Mouse (Mus musculus): ENCODE measurements around the gene Lrch1.

DNA sequence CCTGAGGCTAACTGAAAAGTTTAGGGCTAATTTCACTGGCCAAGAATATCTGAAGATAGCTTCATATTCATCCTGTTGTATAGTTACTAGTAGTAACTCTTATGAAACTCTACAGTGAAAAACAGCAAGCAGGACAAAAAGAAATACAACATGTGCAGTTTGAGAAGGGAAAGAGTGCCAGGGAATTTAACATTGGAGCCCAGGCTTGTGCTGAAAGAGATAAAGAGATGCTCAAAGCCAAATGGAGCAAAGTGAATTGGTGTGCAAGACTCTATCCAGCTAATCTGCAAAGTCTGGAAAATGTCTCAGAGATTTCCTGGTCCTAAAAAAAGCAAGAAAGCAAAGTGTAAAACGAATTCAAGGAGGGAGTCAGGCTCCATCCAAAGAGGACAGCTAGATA, 145.7 kb downstream of the Lrch1 start:
- no peak for TF ChIP-seq POLR2AphosphoS5 (IDR thresholded peaks at IDR 0.05; ENCODE audit: borderline replicate concordance, low read depth, low read length)
- no peak for TF ChIP-seq MXI1 (IDR thresholded peaks at IDR 0.05; ENCODE audit: low read depth, low read length)
- TF ChIP-seq POLR2AphosphoS2 (IDR thresholded peaks at IDR 0.05; ENCODE audit: low read length), result no peak
- TF ChIP-seq CTCF (IDR thresholded peaks at IDR 0.05 in 2 of 3, conservative IDR thresholded peaks at IDR 0.05 in 1 of 3; ENCODE audit: control insufficient read depth in 1 of 3, insufficient read depth in 1 of 3, low read depth in 2 of 3, low read length in 3 of 3, poor library complexity in 1 of 3, severe bottlenecking in 1 of 3), result no peak
- no peak for TF ChIP-seq HCFC1 (IDR thresholded peaks at IDR 0.05; ENCODE audit: low read depth, low read length)
- TF ChIP-seq TBP (IDR thresholded peaks at IDR 0.05; ENCODE audit: low read depth, low read length), result no peak
- no peak for TF ChIP-seq EP300 (IDR thresholded peaks at IDR 0.05; ENCODE audit: low read depth in 1 of 2, low read length in 2 of 2)
- TF ChIP-seq POLR2A (IDR thresholded peaks at IDR 0.05; ENCODE audit: control insufficient read depth in 1 of 2, insufficient read depth in 1 of 2, low read depth in 1 of 2, low read length in 2 of 2, poor library complexity in 1 of 2), result no peak
- TF ChIP-seq SIN3A (IDR thresholded peaks at IDR 0.05; ENCODE audit: low read length), result no peak
- TF ChIP-seq USF1 (IDR thresholded peaks at IDR 0.05; ENCODE audit: low read depth, low read length), result no peak
- TF ChIP-seq UBTF (IDR thresholded peaks at IDR 0.05; ENCODE audit: borderline replicate concordance, insufficient read depth, low read depth, low read length), result no peak
